Comparison of ENCODE assay signal across 26 mouse cellular contexts in genomic region chr8:79372960-79373359, GRCm38 (mm10). TPM values are rescaled to one million over a fixed set of nuclear protein-coding genes. Genes with fewer than 3 reads are reported as not detected.
DNase-seq lines count a peak whose midpoint lies in the region; ATAC-seq and TF ChIP-seq lines count a peak whose summit lies in the region.
"Had no signal": no experiment of that assay in that cellular context is flagged by ENCODE, and none has a peak within 500 bp of the region (broad histone marks: within the 10 kb centered on the region; RNA-seq: fewer than 3 reads in every experiment).

No protein-coding gene starts in this region.

- peaks cover 54% of the 10 kb centered on the region for H3K4me1 ChIP-seq in embryonic facial prominence, embryonic 15.5 days
- H3K4me1 ChIP-seq in embryonic facial prominence, embryonic 10.5 days: peaks cover 10% of the 10 kb centered on the region
- H3K4me1 ChIP-seq in liver, embryonic 11.5 days (replicated peaks; ENCODE audit: control insufficient read depth, insufficient read depth, low read length): peaks cover 32% of the 10 kb centered on the region
- H3K4me1 ChIP-seq in stomach, postnatal 0 days (replicated peaks; ENCODE audit: control insufficient read depth, insufficient read depth): peaks cover 20% of the 10 kb centered on the region
- peaks cover 19% of the 10 kb centered on the region for H3K4me1 ChIP-seq in kidney, embryonic 14.5 days (ENCODE audit: control insufficient read depth, insufficient read depth, low read length)

- peaks cover 26% of the 10 kb centered on the region for H3K36me3 ChIP-seq in embryonic facial prominence, embryonic 15.5 days
- H3K36me3 ChIP-seq in embryonic facial prominence, embryonic 10.5 days (replicated peaks): peaks cover 59% of the 10 kb centered on the region
- peaks cover 3% of the 10 kb centered on the region; the same call in 1 of the 2 replicates for H3K36me3 ChIP-seq in liver, embryonic 11.5 days (ENCODE audit: control insufficient read depth, insufficient read depth, low read length)
- no peaks in the 10 kb centered on the region for H3K36me3 ChIP-seq in macrophage (ENCODE audit: inconsistent target)
- H3K36me3 ChIP-seq in stomach, postnatal 0 days (ENCODE audit: control insufficient read depth, insufficient read depth, low read length): peaks cover 5% of the 10 kb centered on the region; the same call in 1 of the 2 replicates
- peaks cover 38% of the 10 kb centered on the region; the same call in 1 of the 2 replicates for H3K36me3 ChIP-seq in kidney, embryonic 14.5 days (ENCODE audit: control insufficient read depth, insufficient read depth, low read length)

- no peak for ATAC-seq in embryonic facial prominence, embryonic 15.5 days (ENCODE audit: insufficient number of reproducible peaks, low FRiP score, low TSS enrichment, low read depth)
- no peak for ATAC-seq in liver, embryonic 11.5 days (replicated peaks; ENCODE audit: low FRiP score)
- ATAC-seq in stomach, postnatal 0 days (ENCODE audit: low FRiP score, low TSS enrichment): peak; percentile 60
- ATAC-seq in kidney, embryonic 14.5 days (ENCODE audit: low FRiP score, low TSS enrichment): no peak
- ATAC-seq: activated CD4-positive, CD25-positive, alpha-beta regulatory T cell, adult 4 months; inflammation-experienced regulatory T-cells, adult 6 months had no signal

- no peak overlapping the region for H3K9ac ChIP-seq in embryonic facial prominence, embryonic 15.5 days
- no peak overlapping the region for H3K9ac ChIP-seq in liver, embryonic 11.5 days (ENCODE audit: low read depth, low read length)
- no peak overlapping the region for H3K9ac ChIP-seq in stomach, postnatal 0 days (ENCODE audit: low read length)
- no peak overlapping the region for H3K9ac ChIP-seq in kidney, embryonic 14.5 days (ENCODE audit: low read depth, low read length)
- H3K9ac ChIP-seq: forebrain, embryonic 12.5 days; hindbrain, embryonic 14.5 days; limb, embryonic 15.5 days; lung, embryonic 15.5 days; neural tube, embryonic 13.5 days had no signal

- TF ChIP-seq EP300 in stomach, postnatal 0 days (optimal IDR thresholded peaks at IDR 0.05): no peak

- H3K79me2 ChIP-seq in macrophage (ENCODE audit: inconsistent target): peaks cover 74% of the 10 kb centered on the region

- DNase-seq in embryonic facial prominence, embryonic 10.5 days (ENCODE audit: low spot score): no peak
- no peak for DNase-seq in liver, embryonic 11.5 days (ENCODE audit: low spot score)
- no peak for DNase-seq in liver
- DNase-seq in stomach, postnatal 0 days (ENCODE audit: low spot score): no peak
- DNase-seq in spleen, postnatal 14 days (ENCODE audit: low spot score in 2 of 2): no peak
- DNase-seq: adrenal gland, adult 8-10 months; gastrocnemius, postnatal 10 days; heart, postnatal 36 days; layer of hippocampus, adult 9-11 months; right cerebral cortex, postnatal 4 days; thymus, adult 18-20 months; thymus, postnatal 36 days had no signal

- H3K9me3 ChIP-seq in embryonic facial prominence, embryonic 15.5 days (replicated peaks): no peaks in the 10 kb centered on the region
- no peaks in the 10 kb centered on the region for H3K9me3 ChIP-seq in embryonic facial prominence, embryonic 10.5 days
- no peaks in the 10 kb centered on the region for H3K9me3 ChIP-seq in liver, embryonic 11.5 days (ENCODE audit: control insufficient read depth, low read length)
- no peaks in the 10 kb centered on the region for H3K9me3 ChIP-seq in stomach, postnatal 0 days (ENCODE audit: control insufficient read depth, low read length)
- no peaks in the 10 kb centered on the region for H3K9me3 ChIP-seq in kidney, embryonic 14.5 days (ENCODE audit: control insufficient read depth, low read length)
- H3K9me3 ChIP-seq: forebrain, embryonic 12.5 days; limb, embryonic 15.5 days; lung, embryonic 15.5 days; midbrain, embryonic 10.5 days; neural tube, embryonic 13.5 days had no signal

- H3K4me3 ChIP-seq in embryonic facial prominence, embryonic 15.5 days (replicated peaks): no peak overlapping the region
- H3K4me3 ChIP-seq in embryonic facial prominence, embryonic 10.5 days: no peak overlapping the region
- no peak overlapping the region for H3K4me3 ChIP-seq in liver, embryonic 11.5 days (ENCODE audit: low read depth, low read length)
- no peak overlapping the region for H3K4me3 ChIP-seq in macrophage (ENCODE audit: inconsistent target)
- H3K4me3 ChIP-seq in stomach, postnatal 0 days (ENCODE audit: low read depth, low read length): no peak overlapping the region
- H3K4me3 ChIP-seq in kidney, embryonic 14.5 days (ENCODE audit: low read length): no peak overlapping the region
- H3K4me3 ChIP-seq: forebrain, embryonic 12.5 days; left cerebral cortex, adult 2 months; limb, embryonic 15.5 days; lung, embryonic 15.5 days; midbrain, embryonic 10.5 days; myocyte; neural tube, embryonic 13.5 days had no signal

- TF ChIP-seq CTCF in stomach, postnatal 0 days (IDR thresholded peaks at IDR 0.05; ENCODE audit: low read depth): no peak

- 78% methylated on average over 8 of the region's 8 CpGs for WGBS in embryonic facial prominence, embryonic 15.5 days
- 89% methylated on average over 8 of the region's 8 CpGs for WGBS in embryonic facial prominence, embryonic 10.5 days
- WGBS in liver, embryonic 11.5 days: 77% methylated on average over 8 of the region's 8 CpGs
- WGBS in macrophage (ENCODE audit: missing documents): 62% methylated on average over 8 of the region's 8 CpGs
- 56% methylated on average over 8 of the region's 8 CpGs for WGBS in stomach, postnatal 0 days
- 84% methylated on average over 8 of the region's 8 CpGs for WGBS in kidney, embryonic 14.5 days

- peak overlapping the region; percentile 45; the same call in 1 of the 2 replicates for H3K27ac ChIP-seq in embryonic facial prominence, embryonic 15.5 days (replicated peaks)
- no peak overlapping the region for H3K27ac ChIP-seq in embryonic facial prominence, embryonic 10.5 days (replicated peaks)
- no peak overlapping the region for H3K27ac ChIP-seq in liver, embryonic 11.5 days (ENCODE audit: low read depth, low read length)
- peak overlapping the region; percentile 79 for H3K27ac ChIP-seq in macrophage
- peak overlapping the region; percentile 67; the same call in 1 of the 2 replicates for H3K27ac ChIP-seq in stomach, postnatal 0 days (replicated peaks)
- H3K27ac ChIP-seq in kidney, embryonic 14.5 days (ENCODE audit: low read depth, low read length): no peak overlapping the region
- H3K27ac ChIP-seq: forebrain, embryonic 12.5 days; hindbrain, embryonic 14.5 days; kidney, postnatal 0 days; left cerebral cortex, adult 2 months; limb, embryonic 15.5 days; lung, embryonic 15.5 days; midbrain, embryonic 10.5 days; neural tube, embryonic 13.5 days had no signal

- H3K4me2 ChIP-seq in embryonic facial prominence, embryonic 15.5 days (replicated peaks): no peak overlapping the region
- H3K4me2 ChIP-seq in liver, embryonic 11.5 days: peak overlapping the region; percentile 13; the same call in 1 of the 2 replicates
- peak overlapping the region; percentile 32 for H3K4me2 ChIP-seq in stomach, postnatal 0 days (replicated peaks; ENCODE audit: low read depth)
- no peak overlapping the region for H3K4me2 ChIP-seq in kidney, embryonic 14.5 days (replicated peaks; ENCODE audit: low read depth, low read length)
- H3K4me2 ChIP-seq: forebrain, embryonic 12.5 days; hindbrain, embryonic 14.5 days; limb, embryonic 15.5 days; lung, embryonic 15.5 days; neural tube, embryonic 13.5 days had no signal

- H3K27me3 ChIP-seq in embryonic facial prominence, embryonic 15.5 days: no peaks in the 10 kb centered on the region
- no peaks in the 10 kb centered on the region for H3K27me3 ChIP-seq in embryonic facial prominence, embryonic 10.5 days (replicated peaks; ENCODE audit: low read depth, poor library complexity, severe bottlenecking)
- H3K27me3 ChIP-seq in liver, embryonic 11.5 days (replicated peaks; ENCODE audit: control insufficient read depth, insufficient read depth, low read length): no peaks in the 10 kb centered on the region
- no peaks in the 10 kb centered on the region for H3K27me3 ChIP-seq in stomach, postnatal 0 days (ENCODE audit: control insufficient read depth, insufficient read depth, low read length)
- no peaks in the 10 kb centered on the region for H3K27me3 ChIP-seq in kidney, embryonic 14.5 days (ENCODE audit: control insufficient read depth, insufficient read depth, low read length)
- H3K27me3 ChIP-seq: forebrain, embryonic 12.5 days; limb, embryonic 15.5 days; lung, embryonic 15.5 days; neural tube, embryonic 13.5 days had no signal

RNA-seq across cellular contexts. Expression of gene Smad1, which starts 26.4 kb away (rescaled TPM):
- 56.0 and 61.4 TPM in 2 replicates for polyA plus RNA-seq in embryonic facial prominence, embryonic 15.5 days (2015; fragmentation: Nextera tagmentation; extraction: Ambion mirVana)
- 41.5 and 42.8 TPM in 2 replicates for polyA plus RNA-seq in embryonic facial prominence, embryonic 10.5 days (2016; fragmentation: Nextera tagmentation; extraction: Ambion mirVana)
- 18.5 TPM in 2 replicates for polyA plus RNA-seq in liver, embryonic 11.5 days (2014; fragmentation: Nextera tagmentation; extraction: Ambion mirVana)
- 10 to 100 TPM in 24 of 26 experiments, 1 to 10 TPM in 2; 6.6 to 55.1 (median 29.4) TPM for total RNA-seq in macrophage (2018; cell fraction: chromatin; rRNA removed)
- total RNA-seq in macrophage (2018; cell fraction: cytosol; rRNA removed): 10 to 100 TPM in 25 of 26 experiments, 1 to 10 TPM in 1; 9.9 to 29.1 (median 18.0) TPM
- total RNA-seq in macrophage (2018; cell fraction: nucleus; rRNA removed): 10 to 100 TPM; 10.4 to 43.5 (median 26.7) TPM
- polyA plus RNA-seq in macrophage (2018): 11.2 to 13.8 TPM (median 12.7 TPM) in 3 replicates
- polyA plus RNA-seq in stomach, postnatal 0 days (2015; fragmentation: Nextera tagmentation; extraction: Ambion mirVana): 25.9 and 31.5 TPM in 2 replicates
- polyA plus RNA-seq in kidney, embryonic 14.5 days (2014; fragmentation: Nextera tagmentation; extraction: Ambion mirVana): 34.5 and 50.3 TPM in 2 replicates

Comparison
In these comparisons a context has a peak if more than half of its experiments do, and no peak if none do; other contexts are left out.
1. H3K27ac ChIP-seq: peak in embryonic facial prominence, embryonic 15.5 days (single experiment), macrophage (single experiment) and stomach, postnatal 0 days (single experiment); none in embryonic facial prominence, embryonic 10.5 days (single experiment), liver, embryonic 11.5 days (single experiment) and kidney, embryonic 14.5 days (single experiment).
2. H3K4me2 ChIP-seq: peak in liver, embryonic 11.5 days (single experiment) and stomach, postnatal 0 days (single experiment); none in embryonic facial prominence, embryonic 15.5 days (single experiment) and kidney, embryonic 14.5 days (single experiment).